Mouse (Mus musculus) brain, embryonic 14.5 days (tissue): ENCODE measurements around the gene Stard13.

Experiments used
- CTCF ChIP-seq: fragments of 200-500 bp; IDR thresholded peaks from 2 replicates; pipeline ENCODE4 v1.5.1; 2012; ENCODE audit warnings: inconsistent platforms, mild to moderate bottlenecking, moderate library complexity, borderline replicate concordance; ENCODE audit not compliant: insufficient read depth, insufficient read length; ENCODE audit errors: extremely low read depth
- POLR2A ChIP-seq: fragments of 200-500 bp; IDR thresholded peaks from 2 replicates; pipeline ENCODE4 v1.6.1; 2012; ENCODE audit warnings: mild to moderate bottlenecking, inconsistent platforms, borderline replicate concordance; ENCODE audit not compliant: poor library complexity, insufficient read depth, insufficient read length, severe bottlenecking; ENCODE audit errors: extremely low read depth

GRCm38 (mm10) chr5:151142671-151143601 lies 90.7 kb downstream of the Stard13 start:
- no peak for TF ChIP-seq CTCF
- TF ChIP-seq POLR2A: no peak
